Mouse (Mus musculus) embryo, embryonic 9.5 days (tissue): ENCODE measurements around the gene Gm8369.
"Not testable (repeated sequence)": the region's sequence is repeated elsewhere in the genome, so short reads cannot be mapped to it uniquely, and the experiment has no call there.

ENCODE experiments used
- DNase-seq: peaks from one replicate; pipeline ENCODE4 v3.0.0-alpha.2; 2017; ENCODE audit errors: extremely low spot score

Gm8369 gene

DNA sequence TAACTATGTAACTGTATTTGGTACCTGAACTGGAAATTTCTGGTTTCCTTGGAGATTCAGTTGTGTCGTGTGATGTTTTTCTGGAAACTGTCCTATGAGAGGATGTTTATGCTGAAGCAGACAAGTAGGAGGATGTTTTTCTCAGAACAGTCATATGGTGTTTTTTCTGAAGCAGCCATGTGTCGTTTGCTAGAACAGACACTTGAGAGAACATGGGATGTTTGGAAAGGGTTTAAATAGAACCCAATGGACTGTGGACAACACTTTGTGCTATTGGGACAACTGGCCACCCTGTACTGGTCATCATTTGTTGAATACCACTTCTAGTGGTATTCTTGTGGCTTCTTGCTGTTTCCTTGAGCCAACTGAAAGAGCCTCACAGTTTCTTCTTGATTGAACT is at the start of gene Gm8369:
Gene Gm8369, plus strand, starts transcription at position 193 of the 400 bp plus-strand sequence.
- DNase-seq: no peak

DNA sequence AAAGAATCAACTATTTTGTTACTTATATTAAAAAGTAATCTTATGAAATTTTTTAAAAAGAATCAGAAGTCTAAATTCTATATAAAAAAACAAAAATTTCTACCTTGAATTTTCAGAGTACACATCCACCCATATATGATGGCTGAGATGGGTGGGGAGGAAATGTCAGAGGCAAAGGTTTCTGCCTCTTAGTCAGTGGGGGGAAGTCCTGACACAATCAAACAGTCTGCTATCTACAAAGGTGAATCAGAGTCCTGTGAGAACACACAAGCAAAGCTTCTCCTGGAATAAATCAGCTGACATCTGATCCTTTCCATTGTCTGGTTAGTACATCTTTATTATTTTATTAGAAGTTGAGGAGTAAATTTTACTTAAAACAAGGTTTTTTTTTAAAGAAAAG is 42.4 kb upstream of the Gm8369 start, which contains the start of gene Ms4a4b:
Gene Ms4a4b, plus strand, starts transcription at position 216 of the 400 bp plus-strand sequence.
- DNase-seq: no peak

GRCm38 (mm10) chr19:11443964-11444363 is 41.8 kb upstream of the Gm8369 start:
- no peak for DNase-seq

DNA sequence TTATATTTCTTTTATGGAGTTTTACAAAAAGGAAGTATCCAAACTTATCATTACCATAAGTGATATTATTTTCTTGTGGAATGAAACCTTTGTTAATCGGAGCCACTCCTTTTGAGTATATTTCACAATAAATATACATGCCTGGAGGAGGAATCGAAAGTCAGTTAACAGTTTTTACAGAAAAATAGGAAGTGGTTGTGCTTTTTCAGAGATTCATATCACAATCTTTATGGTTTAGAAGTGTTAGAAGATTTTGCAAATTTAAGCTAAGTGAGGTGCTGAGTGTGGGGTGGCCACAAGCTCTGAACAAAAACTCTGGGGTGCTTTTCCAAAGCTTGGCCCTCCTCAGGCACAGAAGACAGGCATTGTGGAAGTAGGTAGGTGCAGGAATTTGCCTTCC is 38.5 kb upstream of the Gm8369 start:
- no peak for DNase-seq

DNA sequence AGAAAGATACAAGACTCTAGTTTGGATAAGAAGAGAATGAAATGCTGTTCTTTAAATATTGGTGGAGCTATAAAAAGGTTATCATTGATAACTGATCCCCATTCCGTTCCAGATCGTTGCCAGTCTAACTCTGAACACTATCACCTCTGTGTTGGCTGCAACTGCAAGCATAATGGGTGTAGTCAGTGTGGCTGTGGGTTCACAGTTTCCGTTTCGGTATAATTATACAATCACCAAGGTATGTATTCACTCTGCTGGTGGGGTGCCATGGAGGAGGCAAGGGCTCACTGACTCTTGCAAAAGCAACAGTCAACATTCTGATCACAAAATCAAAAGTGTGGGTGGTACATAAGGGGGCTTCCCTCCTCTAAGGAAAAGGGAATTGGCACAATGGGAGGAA is 26.7 kb upstream of the Gm8369 start:
- DNase-seq: not testable (repeated sequence)

GRCm38 (mm10) chr19:11464795-11465194 is 20.9 kb upstream of the Gm8369 start:
- not testable (repeated sequence) for DNase-seq

- no peak for DNase-seq
These were observed 19.3 kb upstream of the Gm8369 start for GRCm38 (mm10) chr19:11466471-11466870.

DNA sequence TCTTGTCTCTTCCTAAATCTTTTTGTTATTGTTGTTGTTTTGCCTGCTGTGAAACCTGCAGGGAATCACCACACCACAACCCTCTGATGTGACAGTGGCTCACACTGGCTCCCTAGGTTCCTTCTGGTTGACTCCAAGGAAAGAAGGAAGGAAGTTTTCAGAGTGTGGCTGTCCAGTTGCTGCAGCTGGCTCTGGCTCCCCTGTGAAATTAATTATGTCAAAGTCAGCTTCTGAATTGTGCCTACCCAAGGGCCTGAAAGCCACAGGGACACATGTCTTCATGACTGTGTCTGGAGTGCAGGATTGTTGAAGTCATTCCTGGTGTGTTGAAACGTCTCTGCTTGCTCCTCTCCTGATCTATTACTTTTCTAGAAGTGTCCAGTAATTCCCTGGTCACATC is 17.4 kb upstream of the Gm8369 start:
- not testable (repeated sequence) for DNase-seq

- DNase-seq: not testable (repeated sequence)
These were observed 16.5 kb upstream of the Gm8369 start, which contains the start of gene Ms4a6c for GRCm38 (mm10) chr19:11469215-11469614. Ms4a6c (plus strand) TSS chr19:11469366.

DNA sequence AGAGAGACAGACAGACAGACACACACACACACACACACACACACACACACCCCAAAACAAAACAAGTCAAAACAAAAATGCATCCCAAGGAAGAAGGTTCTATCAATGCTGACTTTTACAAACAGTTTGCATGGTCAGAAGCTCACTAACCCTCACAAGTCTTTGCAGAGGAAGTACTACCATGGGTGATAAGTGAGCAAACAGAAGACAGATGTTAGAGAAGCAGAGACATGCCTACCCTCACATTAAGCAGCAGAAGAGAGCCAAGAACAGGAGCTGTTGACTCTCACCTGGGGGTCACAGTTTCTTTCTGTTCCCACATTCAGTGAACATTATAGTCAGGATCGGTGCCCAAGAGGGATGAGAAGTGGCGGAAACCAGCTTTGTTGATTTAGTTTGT is 6.0 kb upstream of the Gm8369 start:
- no peak for DNase-seq

DNA sequence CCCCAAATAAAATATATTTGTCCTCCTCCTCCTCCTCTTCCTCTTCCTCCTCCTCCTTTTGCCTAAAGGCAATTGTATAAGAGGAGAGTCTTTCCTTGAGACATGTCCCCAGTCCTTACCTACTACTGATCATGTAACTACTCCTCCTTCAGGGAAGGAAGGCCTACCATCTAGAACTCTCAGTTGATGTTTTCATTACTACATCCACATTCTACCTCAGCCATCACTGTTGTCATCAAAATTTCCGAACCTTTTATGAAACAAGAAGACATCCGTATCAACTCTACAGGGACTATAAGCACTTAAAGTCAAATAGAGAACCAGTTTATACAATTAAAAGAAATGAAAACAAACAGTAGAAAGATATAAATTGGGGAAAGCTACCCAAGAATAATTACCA is 3.1 kb upstream of the Gm8369 start:
- DNase-seq: no peak

- no peak for DNase-seq
These were observed 1.8 kb upstream of the Gm8369 start for GRCm38 (mm10) chr19:11483941-11484340.

DNA sequence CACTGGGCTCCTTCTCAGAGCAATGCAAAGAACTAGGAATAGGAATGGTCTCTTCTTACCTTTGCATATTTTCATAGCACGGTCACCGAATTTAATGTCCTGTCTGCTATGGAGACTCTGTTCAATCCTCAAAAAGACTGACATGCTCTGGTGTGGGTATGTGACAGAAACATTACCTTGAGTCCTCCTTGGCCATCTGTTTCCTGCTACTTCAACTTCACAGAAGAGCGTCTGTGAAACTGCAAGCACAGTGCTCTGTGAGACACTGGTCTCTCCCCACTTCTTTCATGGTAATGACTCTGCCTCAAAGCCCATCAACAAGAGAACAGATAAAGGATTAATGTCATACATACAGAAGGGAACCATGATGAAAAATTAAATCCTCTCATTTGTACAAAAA is 1.4 kb upstream of the Gm8369 start:
- DNase-seq: no peak

DNA sequence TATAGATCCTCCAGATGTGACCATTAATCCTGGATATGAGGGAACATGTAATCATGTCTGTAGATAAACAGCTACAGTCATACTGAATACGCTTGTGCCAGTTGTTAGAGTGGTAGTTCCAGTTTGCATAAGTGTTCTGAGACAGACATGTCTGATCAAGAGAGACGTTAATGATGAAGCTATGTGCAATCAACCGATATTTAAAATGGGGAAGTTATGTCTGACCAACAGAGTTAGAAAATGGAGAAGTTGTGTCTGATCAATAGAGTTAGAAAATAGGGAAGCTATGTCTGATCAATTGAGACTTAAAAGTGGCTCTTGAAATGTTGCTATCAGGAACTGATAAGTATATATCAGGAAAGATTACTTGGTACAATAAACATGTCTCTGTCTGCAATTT is 472 bp upstream of the Gm8369 start:
- no peak for DNase-seq

- DNase-seq: no peak
These were observed 861 bp downstream of the Gm8369 start for GRCm38 (mm10) chr19:11486599-11486998.

GRCm38 (mm10) chr19:11491406-11492189 is 5.9 kb downstream of the Gm8369 start:
- no peak for DNase-seq

- DNase-seq: no peak
These were observed 6.9 kb downstream of the Gm8369 start for GRCm38 (mm10) chr19:11492671-11493070.

DNA sequence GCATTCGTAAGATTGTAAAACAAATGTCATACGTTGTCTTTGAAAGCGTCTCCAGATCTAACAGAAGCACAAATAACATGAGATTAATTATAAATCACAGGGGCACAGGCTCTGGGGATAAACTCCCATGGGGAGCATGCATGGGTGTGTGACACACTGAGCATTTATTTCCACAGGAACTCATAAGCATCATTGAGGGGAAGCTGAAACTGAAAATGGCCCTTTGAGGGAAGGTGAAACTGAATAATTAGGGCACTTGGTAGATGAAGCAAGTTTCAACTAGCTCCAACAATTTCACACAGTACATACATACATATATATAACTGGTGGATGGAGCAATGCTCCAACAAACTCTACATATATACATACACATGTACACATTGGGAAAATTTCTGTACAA is 8.8 kb downstream of the Gm8369 start:
- no peak for DNase-seq

DNA sequence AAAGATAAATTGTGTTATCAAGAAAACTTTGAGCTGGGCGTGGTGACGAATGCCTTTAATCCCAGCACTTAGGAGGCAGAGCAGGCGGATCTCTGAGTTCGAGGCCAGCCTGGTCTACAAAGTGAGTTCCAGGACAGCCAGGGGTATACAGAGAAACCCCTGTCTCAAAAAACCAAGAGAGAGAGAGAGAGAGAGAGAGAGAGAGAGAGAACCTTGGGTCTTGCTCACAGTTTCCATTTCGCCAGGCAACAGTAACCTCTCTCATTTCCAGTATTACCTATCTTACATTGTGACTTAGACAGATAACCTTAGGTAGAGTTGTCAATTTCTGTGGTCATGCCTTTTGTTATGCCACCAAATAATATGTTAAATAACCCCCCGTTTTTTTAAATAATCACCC is 10.6 kb downstream of the Gm8369 start:
- no peak for DNase-seq

GRCm38 (mm10) chr19:11497300-11497699 is 11.6 kb downstream of the Gm8369 start:
- not testable (repeated sequence) for DNase-seq

- no peak for DNase-seq
These were observed 15.1 kb downstream of the Gm8369 start for GRCm38 (mm10) chr19:11500796-11501195.

DNA sequence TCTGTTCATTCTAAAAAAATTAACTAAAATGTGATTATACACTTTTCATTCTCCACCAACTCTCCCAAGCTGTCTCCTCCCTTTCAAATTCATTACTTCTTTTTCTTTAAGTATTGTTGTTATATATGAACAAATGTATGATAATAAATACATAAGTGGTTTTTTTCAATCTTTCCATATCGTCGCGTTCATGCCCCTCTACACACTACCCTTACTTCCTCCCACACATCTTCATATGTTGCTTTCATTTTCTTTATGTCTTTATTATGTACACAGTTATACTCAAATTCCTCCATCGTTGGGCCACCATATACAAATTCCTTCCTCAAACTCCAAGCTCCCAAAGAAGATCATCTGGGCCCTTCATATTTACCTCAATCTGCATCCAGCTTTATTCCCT is 15.6 kb downstream of the Gm8369 start:
- DNase-seq: no peak

GRCm38 (mm10) chr19:11504857-11505256 is 19.1 kb downstream of the Gm8369 start:
- DNase-seq: no peak

- DNase-seq: no peak
These were observed 27.7 kb downstream of the Gm8369 start for GRCm38 (mm10) chr19:11513458-11513857.
